Mouse (Mus musculus): ENCODE results near the gene Nrxn1. TPM values are rescaled to one million over a fixed set of nuclear protein-coding genes. Genes with fewer than 3 reads are reported as not detected.

Gene Nrxn1
- polyA plus RNA-seq, 1 experiment: 0.31 TPM

- WGBS: 95% methylated on average over 5 of the region's 5 CpGs
- Histone ChIP-seq H3K27me3 (ENCODE audit: control insufficient read depth, insufficient read depth, low read length) (no peaks in the 10 kb centered on the region), H3K4me1 (replicated peaks; ENCODE audit: control insufficient read depth, insufficient read depth, low read length) (no peaks in the 10 kb centered on the region), H3K27ac (ENCODE audit: control insufficient read depth, insufficient read depth, low read length) (no peak overlapping the region), H3K36me3 (ENCODE audit: control insufficient read depth, insufficient read depth, low read length) (no peaks in the 10 kb centered on the region), H3K4me3 (ENCODE audit: control insufficient read depth, insufficient read depth, low read length) (no peak overlapping the region)
- DNase-seq: no peak
- TF ChIP-seq CTCF (IDR thresholded peaks at IDR 0.05; ENCODE audit: borderline replicate concordance, control insufficient read depth, extremely low read depth, insufficient read depth, low read length, poor library complexity) (no peak), POLR2A (IDR thresholded peaks at IDR 0.05; ENCODE audit: control insufficient read depth, extremely low read depth, insufficient read depth, low read length, poor library complexity) (no peak)
Measured at GRCm38 (mm10) chr17:90787121-90787788, 305.6 kb downstream of the Nrxn1 start.

- DNase-seq: no peak
- WGBS: 79% methylated on average over 1 of the region's 1 CpGs
- Histone ChIP-seq H3K27ac (ENCODE audit: control insufficient read depth, insufficient read depth, low read length) (no peak overlapping the region), H3K4me1 (replicated peaks; ENCODE audit: control insufficient read depth, insufficient read depth, low read length) (no peaks in the 10 kb centered on the region), H3K27me3 (ENCODE audit: control insufficient read depth, insufficient read depth, low read length) (no peaks in the 10 kb centered on the region), H3K36me3 (ENCODE audit: control insufficient read depth, insufficient read depth, low read length) (no peaks in the 10 kb centered on the region), H3K4me3 (ENCODE audit: control insufficient read depth, insufficient read depth, low read length) (no peak overlapping the region)
- TF ChIP-seq POLR2A (IDR thresholded peaks at IDR 0.05; ENCODE audit: control insufficient read depth, extremely low read depth, insufficient read depth, low read length, poor library complexity) (no peak), CTCF (IDR thresholded peaks at IDR 0.05; ENCODE audit: borderline replicate concordance, control insufficient read depth, extremely low read depth, insufficient read depth, low read length, poor library complexity) (no peak)
Measured at GRCm38 (mm10) chr17:90780481-90780880, 312.4 kb downstream of the Nrxn1 start.

GRCm38 (mm10) chr17:90775397-90775796 lies 317.5 kb downstream of the Nrxn1 start:
- 95% methylated on average over 3 of the region's 3 CpGs for WGBS
- Histone ChIP-seq H3K4me1 (replicated peaks; ENCODE audit: control insufficient read depth, insufficient read depth, low read length) (no peaks in the 10 kb centered on the region), H3K4me3 (ENCODE audit: control insufficient read depth, insufficient read depth, low read length) (no peak overlapping the region), H3K27me3 (ENCODE audit: control insufficient read depth, insufficient read depth, low read length) (no peaks in the 10 kb centered on the region), H3K27ac (ENCODE audit: control insufficient read depth, insufficient read depth, low read length) (no peak overlapping the region), H3K36me3 (ENCODE audit: control insufficient read depth, insufficient read depth, low read length) (no peaks in the 10 kb centered on the region)
- TF ChIP-seq CTCF (IDR thresholded peaks at IDR 0.05; ENCODE audit: borderline replicate concordance, control insufficient read depth, extremely low read depth, insufficient read depth, low read length, poor library complexity) (no peak), POLR2A (IDR thresholded peaks at IDR 0.05; ENCODE audit: control insufficient read depth, extremely low read depth, insufficient read depth, low read length, poor library complexity) (no peak)
- no peak for DNase-seq

GRCm38 (mm10) chr17:90773233-90773632 lies 319.6 kb downstream of the Nrxn1 start:
- Histone ChIP-seq H3K27me3 (ENCODE audit: control insufficient read depth, insufficient read depth, low read length) (no peaks in the 10 kb centered on the region), H3K27ac (ENCODE audit: control insufficient read depth, insufficient read depth, low read length) (no peak overlapping the region), H3K4me1 (replicated peaks; ENCODE audit: control insufficient read depth, insufficient read depth, low read length) (no peaks in the 10 kb centered on the region), H3K36me3 (ENCODE audit: control insufficient read depth, insufficient read depth, low read length) (no peaks in the 10 kb centered on the region), H3K4me3 (ENCODE audit: control insufficient read depth, insufficient read depth, low read length) (no peak overlapping the region)
- 70% methylated on average over 3 of the region's 3 CpGs for WGBS
- DNase-seq: no peak
- TF ChIP-seq CTCF (IDR thresholded peaks at IDR 0.05; ENCODE audit: borderline replicate concordance, control insufficient read depth, extremely low read depth, insufficient read depth, low read length, poor library complexity): no peak
- TF ChIP-seq POLR2A (IDR thresholded peaks at IDR 0.05; ENCODE audit: control insufficient read depth, extremely low read depth, insufficient read depth, low read length, poor library complexity): no peak

- 81% methylated on average over 1 of the region's 1 CpGs for WGBS
- TF ChIP-seq POLR2A (IDR thresholded peaks at IDR 0.05; ENCODE audit: control insufficient read depth, extremely low read depth, insufficient read depth, low read length, poor library complexity) (no peak), CTCF (IDR thresholded peaks at IDR 0.05; ENCODE audit: borderline replicate concordance, control insufficient read depth, extremely low read depth, insufficient read depth, low read length, poor library complexity) (no peak)
- no peaks in the 10 kb centered on the region for H3K4me1 ChIP-seq (replicated peaks; ENCODE audit: control insufficient read depth, insufficient read depth, low read length)
- no peak overlapping the region for H3K4me3 ChIP-seq (ENCODE audit: control insufficient read depth, insufficient read depth, low read length)
- no peaks in the 10 kb centered on the region for H3K27me3 ChIP-seq (ENCODE audit: control insufficient read depth, insufficient read depth, low read length)
- no peak overlapping the region for H3K27ac ChIP-seq (ENCODE audit: control insufficient read depth, insufficient read depth, low read length)
- no peaks in the 10 kb centered on the region for H3K36me3 ChIP-seq (ENCODE audit: control insufficient read depth, insufficient read depth, low read length)
- no peak for DNase-seq
Measured at GRCm38 (mm10) chr17:90768216-90768615, 324.7 kb downstream of the Nrxn1 start.

GRCm38 (mm10) chr17:90727124-90727523 lies 365.7 kb downstream of the Nrxn1 start:
- TF ChIP-seq CTCF (IDR thresholded peaks at IDR 0.05; ENCODE audit: borderline replicate concordance, control insufficient read depth, extremely low read depth, insufficient read depth, low read length, poor library complexity): no peak
- TF ChIP-seq POLR2A (IDR thresholded peaks at IDR 0.05; ENCODE audit: control insufficient read depth, extremely low read depth, insufficient read depth, low read length, poor library complexity): no peak
- no peak for DNase-seq
- WGBS: 84% methylated on average over 3 of the region's 3 CpGs
- Histone ChIP-seq H3K4me3 (ENCODE audit: control insufficient read depth, insufficient read depth, low read length) (no peak overlapping the region), H3K36me3 (ENCODE audit: control insufficient read depth, insufficient read depth, low read length) (no peaks in the 10 kb centered on the region), H3K27ac (ENCODE audit: control insufficient read depth, insufficient read depth, low read length) (no peak overlapping the region), H3K4me1 (replicated peaks; ENCODE audit: control insufficient read depth, insufficient read depth, low read length) (no peaks in the 10 kb centered on the region), H3K27me3 (ENCODE audit: control insufficient read depth, insufficient read depth, low read length) (no peaks in the 10 kb centered on the region)

GRCm38 (mm10) chr17:90704773-90705172 lies 388.1 kb downstream of the Nrxn1 start:
- Histone ChIP-seq H3K36me3 (ENCODE audit: control insufficient read depth, insufficient read depth, low read length) (no peaks in the 10 kb centered on the region), H3K27me3 (ENCODE audit: control insufficient read depth, insufficient read depth, low read length) (no peaks in the 10 kb centered on the region), H3K4me1 (replicated peaks; ENCODE audit: control insufficient read depth, insufficient read depth, low read length) (no peaks in the 10 kb centered on the region), H3K4me3 (ENCODE audit: control insufficient read depth, insufficient read depth, low read length) (no peak overlapping the region), H3K27ac (ENCODE audit: control insufficient read depth, insufficient read depth, low read length) (no peak overlapping the region)
- no peak for DNase-seq
- no peak for TF ChIP-seq POLR2A (IDR thresholded peaks at IDR 0.05; ENCODE audit: control insufficient read depth, extremely low read depth, insufficient read depth, low read length, poor library complexity)
- no peak for TF ChIP-seq CTCF (IDR thresholded peaks at IDR 0.05; ENCODE audit: borderline replicate concordance, control insufficient read depth, extremely low read depth, insufficient read depth, low read length, poor library complexity)
- 95% methylated on average over 4 of the region's 4 CpGs for WGBS

Data from thymus, adult 2 months (tissue).